Mouse (Mus musculus) lung, adult 2 months (tissue): ENCODE data around the gene Fam19a5.

Experiments
- CTCF ChIP-seq: fragments of 200-500 bp; IDR thresholded peaks from 2 replicates; pipeline ENCODE4 v1.5.1; 2011; ENCODE audit warnings: mild to moderate bottlenecking, low read length, control low read depth; ENCODE audit not compliant: insufficient read depth
- POLR2A ChIP-seq: fragments of 200-500 bp; IDR thresholded peaks from 2 replicates; pipeline ENCODE4 v1.6.1; 2011; ENCODE audit warnings: low read depth, mild to moderate bottlenecking, control low read depth, low read length, borderline replicate concordance; ENCODE audit errors: extremely low read depth

DNA sequence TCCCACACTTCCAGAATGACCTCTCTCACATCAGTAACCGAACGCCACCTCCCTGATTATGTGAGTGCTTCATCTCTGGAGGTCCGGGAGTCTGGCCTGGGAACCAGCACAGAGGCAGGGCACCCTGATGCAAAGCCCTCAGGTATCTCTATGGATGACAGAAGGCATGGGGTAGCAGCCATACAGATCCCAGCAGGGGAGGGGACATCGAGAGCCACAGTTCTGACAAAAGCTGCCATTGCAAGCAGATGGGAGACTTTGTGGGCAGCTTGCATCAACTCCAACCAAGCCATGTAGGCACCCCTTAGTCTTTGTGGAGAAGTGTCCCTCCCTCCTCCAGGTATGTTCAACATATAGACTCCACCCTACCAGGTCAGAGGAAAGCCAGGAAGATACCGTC, 20.2 kb downstream of the Fam19a5 start:
- TF ChIP-seq POLR2A: no peak
- TF ChIP-seq CTCF: no peak
